Mouse (Mus musculus): ENCODE results near the gene Ddx21. TPM values are rescaled to one million over a fixed set of nuclear protein-coding genes. Genes with fewer than 3 reads are reported as not detected.

Gene Ddx21
- total RNA-seq, 2 experiments from 2014 or later, result 20.3 to 25.5 TPM

- Histone ChIP-seq H3K27ac (no peak overlapping the region), H3K4me3 (no peak overlapping the region)
- no peak for DNase-seq (ENCODE audit: low spot score in 2 of 2)
- TF ChIP-seq CTCF (conservative IDR thresholded peaks at IDR 0.05), result no peak
Measured at GRCm38 (mm10) chr10:62532832-62533231, 69.2 kb downstream of the Ddx21 start.

Other genes with a start within 250 kb of the Ddx21 start
- 100 to 1,000 TPM; 292 to 307 TPM for gene Hk1, start 222.4 kb downstream of the Ddx21 start, total RNA-seq (2021)
- 1 to 10 TPM; 3.1 to 3.2 TPM for gene Hkdc1, start 179.8 kb downstream of the Ddx21 start, total RNA-seq (2021)
- gene 4930507D05Rik, start 152.8 kb downstream of the Ddx21 start, total RNA-seq (2021), result 1 to 10 TPM; 1.1 to 1.4 TPM
- gene Supv3l1, start 152.5 kb downstream of the Ddx21 start, total RNA-seq (2021), result 10 to 100 TPM; 24.0 to 26.9 TPM
- 10 to 100 TPM; 45.3 to 48.0 TPM for gene Vps26a, start 115.5 kb downstream of the Ddx21 start, total RNA-seq (2021)
- gene Srgn, start 74.8 kb downstream of the Ddx21 start, total RNA-seq (2021), result 1 to 10 TPM; 4.7 to 6.9 TPM
- 100 to 1,000 TPM; 214 to 216 TPM for gene Kif1bp, start 23.8 kb downstream of the Ddx21 start, total RNA-seq (2021)
- gene Ddx50, start 48.9 kb upstream of the Ddx21 start, total RNA-seq (2021), result 10 to 100 TPM; 88.5 to 89.2 TPM
- 1 to 10 TPM; 2.3 to 2.6 TPM for gene Stox1, start 123.8 kb upstream of the Ddx21 start, total RNA-seq (2021)
- 10 to 100 TPM; 59.4 to 60.6 TPM for gene Ccar1, start 190.0 kb upstream of the Ddx21 start, total RNA-seq (2021)

All from layer of hippocampus, adult 2 months (tissue).